Mouse (Mus musculus) liver, postnatal 0 days (tissue): Measurements from ENCODE around the gene Apba2. TPM values are rescaled to one million over a fixed set of nuclear protein-coding genes. Genes with fewer than 3 reads are reported as not detected.

Experiments used
- ATAC-seq: fragments of 200-750 bp; cut with Nextera tagmentation; 2 replicates; pipeline ENCODE4 v1.8.0; 2017; ENCODE audit warnings: mild to moderate bottlenecking, moderate library complexity
- DNase-seq: peaks from one replicate; pipeline ENCODE4 v3.0.0-alpha.2; 2016
- H3K27ac ChIP-seq: fragments of 300-500 bp; sonication (generic); 2 replicates; pipeline ENCODE4 v1.5.1; 2014; ENCODE audit warnings: antibody characterized with exemption, moderate library complexity, mild to moderate bottlenecking, low read depth
- H3K27me3 ChIP-seq: fragments of 300-500 bp; sonication (generic); 2 replicates; pipeline ENCODE4 v1.6.1; 2014; ENCODE audit warnings: low read length, control low read depth, mixed read lengths; ENCODE audit not compliant: insufficient read depth
- H3K36me3 ChIP-seq: fragments of 300-500 bp; sonication (generic); replicated peaks from 2 replicates; pipeline ENCODE4 v1.6.1; 2014; ENCODE audit warnings: mild to moderate bottlenecking, control low read depth, low read length, moderate library complexity, mixed read lengths; ENCODE audit not compliant: insufficient read depth
- H3K4me1 ChIP-seq: fragments of 300-500 bp; sonication (generic); 2 replicates; pipeline ENCODE4 v1.6.1; 2014; ENCODE audit warnings: antibody characterized with exemption, mild to moderate bottlenecking, control low read depth; ENCODE audit not compliant: insufficient read depth
- H3K4me2 ChIP-seq: fragments of 300-500 bp; sonication (generic); 2 replicates; pipeline ENCODE4 v1.6.1; 2014; ENCODE audit warnings: low read depth, mild to moderate bottlenecking, low read length, moderate library complexity, mixed read lengths
- H3K4me3 ChIP-seq: fragments of 300-500 bp; sonication (generic); 2 replicates; pipeline ENCODE4 v1.5.1; 2014; ENCODE audit warnings: low read depth, low read length
- H3K9ac ChIP-seq: fragments of 300-500 bp; sonication (generic); replicated peaks from 2 replicates; pipeline ENCODE4 v1.6.1; 2014; ENCODE audit warnings: mild to moderate bottlenecking, moderate library complexity
- H3K9me3 ChIP-seq: fragments of 300-500 bp; sonication (generic); 2 replicates; pipeline ENCODE4 v1.6.1; 2016; ENCODE audit warnings: mild to moderate bottlenecking, control low read depth, low read length, mixed read lengths
- CTCF ChIP-seq: sonication (generic); IDR thresholded peaks from 2 replicates; pipeline ENCODE4 v1.5.1; 2016; ENCODE audit warnings: antibody characterized with exemption, low read depth
- EP300 ChIP-seq: IDR thresholded peaks from 2 replicates; pipeline ENCODE4 v1.6.1; 2016; ENCODE audit warnings: antibody characterized with exemption, low read depth, mild to moderate bottlenecking
- WGBS: fragments of 180-500 bp; shearing (Covaris S2); extraction: QIAGEN DNeasy Blood & Tissue Kit; methylation state at CpG from one replicate; pipeline ENCODE4 v1.1.7; 2014; ENCODE audit not compliant: insufficient replicate concordance; 5-methylcytosine and 5-hydroxymethylcytosine counted together
- polyA plus RNA-seq: library from polyadenylated mRNA; unstranded; fragments of >200 nt; fragmentation: Nextera tagmentation; extraction: Ambion mirVana; gene quantifications from 2 replicates; pipeline ENCODE4 v1.2.1, GENCODE M21; 2015

Gene Apba2
- polyA plus RNA-seq, 1 experiment from 2014 or later = not detected

DNA sequence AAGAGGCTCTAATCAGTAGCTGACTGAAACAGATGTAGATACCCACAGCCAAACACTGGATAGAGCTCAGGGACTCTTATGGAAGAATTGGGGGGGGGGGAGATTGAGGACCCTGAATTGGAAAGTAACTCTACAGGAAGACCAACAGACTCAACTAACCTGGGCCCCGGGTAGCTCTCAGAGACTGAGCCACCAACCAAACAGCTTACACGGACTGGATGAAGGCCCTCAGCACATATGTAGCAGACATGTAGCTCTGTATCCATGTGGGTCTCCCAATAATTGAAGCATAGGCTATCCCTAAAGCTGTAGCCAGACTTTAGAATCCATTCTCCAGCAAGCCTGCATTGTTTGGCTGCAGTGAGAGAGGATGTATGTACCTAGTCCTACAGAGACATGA, 190.3 kb downstream of the Apba2 start:
- TF ChIP-seq EP300 (no peak), CTCF (no peak)
- WGBS = 76% methylated on average over 2 of the region's 2 CpGs
- no peaks in the 10 kb centered on the region for H3K4me1 ChIP-seq
- no peak overlapping the region for H3K4me2 ChIP-seq
- H3K9ac ChIP-seq = no peak overlapping the region
- no peak for DNase-seq
- H3K36me3 ChIP-seq = no peaks in the 10 kb centered on the region
- no peak for ATAC-seq
- no peak overlapping the region for H3K27ac ChIP-seq
- H3K4me3 ChIP-seq = no peak overlapping the region
- no peaks in the 10 kb centered on the region for H3K27me3 ChIP-seq
- no peaks in the 10 kb centered on the region for H3K9me3 ChIP-seq

GRCm38 (mm10) chr7:64694937-64695336, 193.4 kb downstream of the Apba2 start:
- Histone ChIP-seq H3K36me3 (no peaks in the 10 kb centered on the region), H3K4me2 (no peak overlapping the region), H3K9ac (no peak overlapping the region), H3K27me3 (no peaks in the 10 kb centered on the region), H3K27ac (no peak overlapping the region), H3K9me3 (no peaks in the 10 kb centered on the region), H3K4me1 (no peaks in the 10 kb centered on the region), H3K4me3 (no peak overlapping the region)
- TF ChIP-seq CTCF = no peak
- 77% methylated on average over 6 of the region's 6 CpGs for WGBS
- DNase-seq (no peak), ATAC-seq (no peak)

- TF ChIP-seq EP300 (no peak), CTCF (no peak)
- Histone ChIP-seq H3K27ac (no peak overlapping the region), H3K9ac (no peak overlapping the region), H3K4me3 (no peak overlapping the region), H3K4me1 (no peaks in the 10 kb centered on the region), H3K4me2 (no peak overlapping the region), H3K36me3 (no peaks in the 10 kb centered on the region), H3K27me3 (no peaks in the 10 kb centered on the region), H3K9me3 (no peaks in the 10 kb centered on the region)
- 73% methylated on average over 14 of the region's 14 CpGs for WGBS
- DNase-seq = no peak
- ATAC-seq = no peak
Observed at GRCm38 (mm10) chr7:64696521-64697281, 195.2 kb downstream of the Apba2 start.

DNA sequence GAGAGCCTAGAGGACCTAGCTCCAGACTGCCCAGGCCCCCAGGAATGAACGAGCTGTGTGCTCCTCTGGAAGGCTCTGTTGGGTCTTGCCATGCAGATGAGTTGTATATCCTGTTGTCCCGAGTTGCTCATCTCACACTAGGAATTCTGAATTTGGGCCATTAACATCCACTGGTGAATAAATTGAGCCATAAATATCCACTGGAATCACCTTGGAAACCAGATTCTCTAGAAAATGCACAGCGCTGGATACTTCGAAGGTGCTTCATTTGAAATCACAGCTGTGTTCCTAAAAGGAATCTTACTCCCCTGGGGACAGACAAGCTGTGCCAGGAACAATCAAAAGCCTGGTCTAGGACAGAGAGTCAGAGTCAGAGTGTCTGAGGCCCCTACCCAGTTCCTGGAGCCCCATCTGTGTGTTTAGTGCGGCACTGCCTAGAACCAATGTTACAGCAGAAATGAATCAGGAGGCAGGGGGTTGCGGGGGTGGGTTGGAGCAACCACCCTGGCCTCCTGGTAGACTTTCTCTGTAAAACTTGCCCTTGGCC, 196.4 kb downstream of the Apba2 start:
- no peaks in the 10 kb centered on the region for H3K27me3 ChIP-seq
- 84% methylated on average over 6 of the region's 6 CpGs for WGBS
- DNase-seq (no peak), ATAC-seq (no peak)
- no peak for TF ChIP-seq EP300
- no peak for TF ChIP-seq CTCF
- no peak overlapping the region for H3K27ac ChIP-seq
- no peaks in the 10 kb centered on the region for H3K36me3 ChIP-seq
- no peak overlapping the region for H3K9ac ChIP-seq
- no peaks in the 10 kb centered on the region for H3K4me1 ChIP-seq
- H3K4me3 ChIP-seq = no peak overlapping the region
- no peaks in the 10 kb centered on the region for H3K9me3 ChIP-seq
- no peak overlapping the region for H3K4me2 ChIP-seq

DNA sequence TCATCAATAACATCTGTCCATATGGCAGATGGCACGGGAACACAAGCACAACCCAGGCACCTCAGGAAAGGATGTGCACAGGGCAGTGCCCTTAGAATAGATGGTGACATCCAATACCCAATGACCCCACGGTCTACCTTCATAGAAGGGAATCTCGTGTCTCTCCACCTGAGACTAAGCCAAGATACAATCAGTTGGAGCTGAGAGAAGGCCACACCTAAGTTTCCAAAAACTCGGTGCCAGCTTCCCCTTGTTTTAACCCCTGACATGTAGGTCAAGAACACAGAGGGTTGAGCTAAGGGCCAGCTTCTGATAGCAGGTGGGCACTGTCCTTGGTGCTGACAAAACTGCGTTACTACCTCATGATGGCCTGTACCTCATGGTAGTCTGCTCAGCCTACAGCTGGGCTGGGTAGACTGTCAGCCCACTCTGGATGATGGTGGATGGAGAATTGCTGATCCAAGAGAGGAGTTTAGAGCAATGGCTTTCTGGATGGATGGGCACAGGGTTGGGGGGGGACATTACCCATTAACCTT, 202.6 kb downstream of the Apba2 start:
- no peak for DNase-seq
- no peak for ATAC-seq

DNA sequence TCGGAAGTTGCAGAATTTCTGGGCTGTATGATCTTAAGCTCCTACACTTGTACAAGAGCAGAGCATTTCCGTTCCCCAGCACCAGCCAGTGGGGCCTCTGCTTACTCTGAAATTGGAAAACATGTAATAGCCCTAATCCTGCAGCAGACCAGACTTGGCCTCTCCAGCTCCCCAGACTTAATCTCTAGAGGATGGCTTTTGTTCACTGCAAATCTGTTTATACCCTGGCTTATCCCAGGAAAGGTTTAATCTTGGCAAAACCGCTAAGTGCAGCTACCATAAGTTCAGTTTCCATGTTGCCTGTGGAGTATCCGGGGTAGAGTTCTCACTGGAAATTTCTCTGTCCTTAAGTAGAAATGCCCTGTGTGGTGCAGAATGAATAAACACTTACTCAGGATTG, 206.7 kb downstream of the Apba2 start:
- no peak for ATAC-seq
- H3K27me3 ChIP-seq = no peaks in the 10 kb centered on the region
- no peak overlapping the region for H3K9ac ChIP-seq
- no peaks in the 10 kb centered on the region for H3K36me3 ChIP-seq
- 71% methylated on average over 4 of the region's 4 CpGs for WGBS
- no peak overlapping the region for H3K4me3 ChIP-seq
- H3K27ac ChIP-seq = no peak overlapping the region
- TF ChIP-seq CTCF = no peak
- TF ChIP-seq EP300 = no peak
- no peaks in the 10 kb centered on the region for H3K4me1 ChIP-seq
- H3K9me3 ChIP-seq = no peaks in the 10 kb centered on the region
- no peak overlapping the region for H3K4me2 ChIP-seq
- no peak for DNase-seq

More for the DNA sequence above, 202.6 kb downstream of the Apba2 start:
- H3K27ac ChIP-seq = no peak overlapping the region
- no peaks in the 10 kb centered on the region for H3K36me3 ChIP-seq
- no peaks in the 10 kb centered on the region for H3K9me3 ChIP-seq
- WGBS = 60% methylated on average over 5 of the region's 5 CpGs
- no peaks in the 10 kb centered on the region for H3K27me3 ChIP-seq
- H3K4me1 ChIP-seq = no peaks in the 10 kb centered on the region
- no peak overlapping the region for H3K4me2 ChIP-seq
- H3K9ac ChIP-seq = no peak overlapping the region
- no peak overlapping the region for H3K4me3 ChIP-seq
- TF ChIP-seq CTCF (no peak), EP300 (no peak)
